ENCODE assay signal across 19 mouse cellular contexts in the genomic region with DNA sequence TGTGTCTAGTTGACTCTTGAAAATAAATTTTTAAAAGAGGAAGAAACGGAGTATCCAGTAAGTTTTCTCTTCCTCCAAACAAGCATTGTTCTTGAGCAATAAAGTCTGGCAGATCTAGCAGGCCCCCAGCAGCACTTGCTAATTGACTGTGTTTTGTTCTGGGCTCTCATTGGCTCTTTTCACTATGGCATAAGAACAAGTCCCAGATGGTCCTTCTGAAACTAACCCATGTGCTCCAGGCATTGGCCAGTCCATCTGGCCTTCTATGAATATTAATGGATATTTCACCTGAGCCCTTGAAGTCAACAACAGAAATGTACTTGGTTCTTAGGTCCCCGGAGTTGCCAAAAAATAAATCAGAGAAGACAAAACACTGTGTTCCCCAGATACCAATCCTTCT.
A peak's percentile ranks its signal among the peaks of the same experiment; 100 is the strongest.
DNase-seq lines count a peak whose midpoint lies in the region; ATAC-seq lines count a peak whose summit lies in the region.
"Had no signal": no experiment of that assay in that cellular context is flagged by ENCODE, and none has a peak within 500 bp of the region (broad histone marks: within the 10 kb centered on the region; RNA-seq: fewer than 3 reads in every experiment).

No protein-coding gene starts in this region.

- no peak overlapping the region for H3K27ac ChIP-seq in forebrain, embryonic 13.5 days
- H3K27ac ChIP-seq in forebrain, embryonic 10.5 days: no peak overlapping the region
- H3K27ac ChIP-seq in midbrain, embryonic 12.5 days (replicated peaks): no peak overlapping the region
- no peak overlapping the region for H3K27ac ChIP-seq in midbrain, embryonic 13.5 days
- H3K27ac ChIP-seq: embryonic facial prominence, embryonic 15.5 days; heart, embryonic 10.5 days; neural tube, embryonic 15.5 days; stomach, embryonic 15.5 days had no signal

- WGBS in forebrain, embryonic 13.5 days: 61% methylated on average over 2 of the region's 2 CpGs
- 89% methylated on average over 2 of the region's 2 CpGs for WGBS in forebrain, embryonic 10.5 days
- WGBS in midbrain, embryonic 12.5 days: 76% methylated on average over 2 of the region's 2 CpGs
- WGBS in midbrain, embryonic 13.5 days: 75% methylated on average over 2 of the region's 2 CpGs

- no peaks in the 10 kb centered on the region for H3K27me3 ChIP-seq in forebrain, embryonic 13.5 days
- H3K27me3 ChIP-seq in forebrain, embryonic 10.5 days (ENCODE audit: poor library complexity, severe bottlenecking): no peaks in the 10 kb centered on the region
- H3K27me3 ChIP-seq in midbrain, embryonic 12.5 days: no peaks in the 10 kb centered on the region
- H3K27me3 ChIP-seq in midbrain, embryonic 13.5 days: no peaks in the 10 kb centered on the region
- H3K27me3 ChIP-seq: CH12.LX; embryonic facial prominence, embryonic 15.5 days; neural tube, embryonic 15.5 days; stomach, embryonic 15.5 days had no signal

- no peaks in the 10 kb centered on the region for H3K36me3 ChIP-seq in forebrain, embryonic 13.5 days (ENCODE audit: poor library complexity, severe bottlenecking)
- no peaks in the 10 kb centered on the region for H3K36me3 ChIP-seq in forebrain, embryonic 10.5 days (replicated peaks)
- no peaks in the 10 kb centered on the region for H3K36me3 ChIP-seq in midbrain, embryonic 12.5 days
- no peaks in the 10 kb centered on the region for H3K36me3 ChIP-seq in midbrain, embryonic 13.5 days
- H3K36me3 ChIP-seq: embryonic facial prominence, embryonic 15.5 days; heart, embryonic 10.5 days; neural tube, embryonic 15.5 days; stomach, embryonic 15.5 days had no signal

- H3K4me2 ChIP-seq in forebrain, embryonic 13.5 days: no peak overlapping the region
- H3K4me2 ChIP-seq in midbrain, embryonic 12.5 days (replicated peaks): no peak overlapping the region
- H3K4me2 ChIP-seq in midbrain, embryonic 13.5 days (replicated peaks): no peak overlapping the region
- H3K4me2 ChIP-seq: embryonic facial prominence, embryonic 15.5 days; neural tube, embryonic 15.5 days; stomach, embryonic 15.5 days had no signal

- no peak overlapping the region for H3K4me3 ChIP-seq in forebrain, embryonic 13.5 days
- no peak overlapping the region for H3K4me3 ChIP-seq in forebrain, embryonic 10.5 days
- no peak overlapping the region for H3K4me3 ChIP-seq in midbrain, embryonic 12.5 days
- no peak overlapping the region for H3K4me3 ChIP-seq in midbrain, embryonic 13.5 days (replicated peaks)
- H3K4me3 ChIP-seq: embryonic facial prominence, embryonic 15.5 days; heart, embryonic 10.5 days; neural tube, embryonic 15.5 days; stomach, embryonic 15.5 days had no signal

- H3K9me3 ChIP-seq in forebrain, embryonic 13.5 days (replicated peaks): no peaks in the 10 kb centered on the region
- H3K9me3 ChIP-seq in forebrain, embryonic 10.5 days: no peaks in the 10 kb centered on the region
- H3K9me3 ChIP-seq in midbrain, embryonic 12.5 days: no peaks in the 10 kb centered on the region
- H3K9me3 ChIP-seq in midbrain, embryonic 13.5 days: no peaks in the 10 kb centered on the region
- H3K9me3 ChIP-seq: embryonic facial prominence, embryonic 15.5 days; heart, embryonic 10.5 days; neural tube, embryonic 15.5 days; stomach, embryonic 15.5 days had no signal

- peak; percentile 79 for ATAC-seq in forebrain, embryonic 13.5 days
- ATAC-seq in midbrain, embryonic 12.5 days (ENCODE audit: low FRiP score, low read depth): 0 out of 2 replicates have a peak, but pooled peaks have one; percentile 54
- no peak for ATAC-seq in midbrain, embryonic 13.5 days
- ATAC-seq: lung, postnatal 0 days had no signal

- no peaks in the 10 kb centered on the region; the same call in 1 of the 2 replicates for H3K4me1 ChIP-seq in forebrain, embryonic 13.5 days
- H3K4me1 ChIP-seq in forebrain, embryonic 10.5 days: no peaks in the 10 kb centered on the region
- H3K4me1 ChIP-seq in midbrain, embryonic 12.5 days: no peaks in the 10 kb centered on the region
- H3K4me1 ChIP-seq in midbrain, embryonic 13.5 days (replicated peaks): no peaks in the 10 kb centered on the region
- H3K4me1 ChIP-seq: embryonic facial prominence, embryonic 15.5 days; heart, embryonic 10.5 days; neural tube, embryonic 15.5 days; stomach, embryonic 15.5 days had no signal

- DNase-seq in forebrain, embryonic 10.5 days (ENCODE audit: extremely low spot score, low spot score): no peak
- peak; percentile 74 to 75 for DNase-seq in cerebellum, postnatal 10 days
- DNase-seq in kidney, postnatal 36 days: no peak
- no peak for DNase-seq in urinary bladder, postnatal 25 days (ENCODE audit: low spot score)
- DNase-seq: kidney, adult 11 months; kidney, postnatal 10 days; liver; midbrain, embryonic 14.5 days; thymus, adult 18-20 months; thymus, postnatal 4 days had no signal

- no peak overlapping the region for H3K9ac ChIP-seq in forebrain, embryonic 13.5 days
- H3K9ac ChIP-seq in midbrain, embryonic 12.5 days (replicated peaks): no peak overlapping the region
- H3K9ac ChIP-seq in midbrain, embryonic 13.5 days (replicated peaks): no peak overlapping the region
- H3K9ac ChIP-seq: embryonic facial prominence, embryonic 15.5 days; neural tube, embryonic 15.5 days; stomach, embryonic 15.5 days had no signal

Comparison
In these comparisons a context has a peak if more than half of its experiments do, and no peak if none do; other contexts are left out.
1. DNase-seq: peak in cerebellum, postnatal 10 days (2 of 2); none in forebrain, embryonic 10.5 days (single experiment), kidney, postnatal 36 days (0 of 2) and urinary bladder, postnatal 25 days (single experiment).